ENCODE assay signal across 25 mouse cellular contexts in genomic region chr12:102063211-102063610, GRCm38 (mm10).
A peak's percentile ranks its signal among the peaks of the same experiment; 100 is the strongest.
DNase-seq lines count a peak whose midpoint lies in the region; ATAC-seq lines count a peak whose summit lies in the region.
"Had no signal": no experiment of that assay in that cellular context is flagged by ENCODE, and none has a peak within 500 bp of the region (broad histone marks: within the 10 kb centered on the region; RNA-seq: fewer than 3 reads in every experiment).

No protein-coding gene starts in this region.

- no peak overlapping the region for H3K9ac ChIP-seq in heart, embryonic 12.5 days
- H3K9ac ChIP-seq in heart, embryonic 15.5 days, result no peak overlapping the region
- no peak overlapping the region for H3K9ac ChIP-seq in kidney, embryonic 16.5 days (replicated peaks; ENCODE audit: low read length)
- H3K9ac ChIP-seq: embryonic facial prominence, embryonic 12.5 days; embryonic facial prominence, embryonic 15.5 days; forebrain, postnatal 0 days; hindbrain, embryonic 14.5 days had no signal

- no peaks in the 10 kb centered on the region for H3K36me3 ChIP-seq in heart, embryonic 12.5 days
- H3K36me3 ChIP-seq in heart, embryonic 15.5 days, result no peaks in the 10 kb centered on the region
- H3K36me3 ChIP-seq in heart, embryonic 10.5 days, result no peaks in the 10 kb centered on the region
- no peaks in the 10 kb centered on the region for H3K36me3 ChIP-seq in kidney, embryonic 16.5 days (ENCODE audit: insufficient read depth, low read length)
- H3K36me3 ChIP-seq: embryonic facial prominence, embryonic 12.5 days; embryonic facial prominence, embryonic 15.5 days had no signal

- 73% methylated on average over 6 of the region's 6 CpGs for WGBS in heart, embryonic 12.5 days
- 77% methylated on average over 6 of the region's 6 CpGs for WGBS in heart, embryonic 15.5 days
- WGBS in heart, embryonic 10.5 days, result 80% methylated on average over 6 of the region's 6 CpGs
- WGBS in kidney, embryonic 16.5 days, result 86% methylated on average over 6 of the region's 6 CpGs

- H3K27ac ChIP-seq in heart, embryonic 12.5 days (ENCODE audit: poor library complexity, severe bottlenecking), result peak overlapping the region; percentile 19
- H3K27ac ChIP-seq in heart, embryonic 15.5 days, result peak overlapping the region; percentile 54
- H3K27ac ChIP-seq in heart, embryonic 10.5 days, result no peak overlapping the region
- H3K27ac ChIP-seq in kidney, embryonic 16.5 days (ENCODE audit: low read length), result peak overlapping the region; percentile 13; the same call in 1 of the 2 replicates
- H3K27ac ChIP-seq: embryonic facial prominence, embryonic 12.5 days; embryonic facial prominence, embryonic 15.5 days; gastrocnemius, adult 2 months; hindbrain, embryonic 14.5 days; hindbrain, postnatal 0 days had no signal

- H3K4me2 ChIP-seq in heart, embryonic 12.5 days, result no peak overlapping the region
- no peak overlapping the region for H3K4me2 ChIP-seq in heart, embryonic 15.5 days
- no peak overlapping the region for H3K4me2 ChIP-seq in kidney, embryonic 16.5 days (replicated peaks; ENCODE audit: low read depth, low read length)
- H3K4me2 ChIP-seq: embryonic facial prominence, embryonic 12.5 days; embryonic facial prominence, embryonic 15.5 days; heart, embryonic 11.5 days; hindbrain, embryonic 14.5 days had no signal

- ATAC-seq in heart, embryonic 12.5 days (ENCODE audit: insufficient number of reproducible peaks, low FRiP score), result no peak
- ATAC-seq in heart, embryonic 15.5 days (replicated peaks; ENCODE audit: insufficient number of reproducible peaks, insufficient read depth, low FRiP score, low read depth), result no peak
- ATAC-seq in kidney, embryonic 16.5 days (ENCODE audit: low FRiP score, low TSS enrichment), result no peak
- ATAC-seq: forebrain, embryonic 14.5 days; forebrain, postnatal 0 days; hindbrain, postnatal 0 days; inflammation-experienced regulatory T-cells, adult 6 months had no signal

- no peak overlapping the region for H3K4me3 ChIP-seq in heart, embryonic 12.5 days
- no peak overlapping the region for H3K4me3 ChIP-seq in heart, embryonic 15.5 days
- H3K4me3 ChIP-seq in heart, embryonic 10.5 days, result no peak overlapping the region
- no peak overlapping the region for H3K4me3 ChIP-seq in kidney, embryonic 16.5 days (ENCODE audit: low read length)
- H3K4me3 ChIP-seq: embryonic facial prominence, embryonic 12.5 days; embryonic facial prominence, embryonic 15.5 days; gastrocnemius, adult 2 months had no signal

- DNase-seq in heart, adult 8-10 months (ENCODE audit: low spot score), result no peak
- no peak for DNase-seq in heart, embryonic 10.5 days (ENCODE audit: low spot score)
- no peak for DNase-seq in kidney, postnatal 25 days
- no peak for DNase-seq in ovary, adult 18-20 months (ENCODE audit: low spot score)
- DNase-seq: adrenal gland, adult 2 months; adrenal gland, postnatal 14 days; cerebellum, adult 11 months; cerebellum, adult 2 months; cerebellum, adult 9-11 months; cerebellum, postnatal 25 days; forebrain, postnatal 0 days; gastrocnemius, adult 2 months; gastrocnemius, postnatal 14 days; heart, adult 11 months; heart, postnatal 14 days had no signal

- H3K9me3 ChIP-seq in heart, embryonic 12.5 days (replicated peaks), result no peaks in the 10 kb centered on the region
- no peaks in the 10 kb centered on the region for H3K9me3 ChIP-seq in heart, embryonic 15.5 days (replicated peaks)
- no peaks in the 10 kb centered on the region for H3K9me3 ChIP-seq in heart, embryonic 10.5 days
- no peaks in the 10 kb centered on the region for H3K9me3 ChIP-seq in kidney, embryonic 16.5 days (ENCODE audit: low read length)
- H3K9me3 ChIP-seq: embryonic facial prominence, embryonic 12.5 days; embryonic facial prominence, embryonic 15.5 days had no signal

- no peaks in the 10 kb centered on the region for H3K27me3 ChIP-seq in heart, embryonic 12.5 days (replicated peaks)
- H3K27me3 ChIP-seq in heart, embryonic 15.5 days, result no peaks in the 10 kb centered on the region
- H3K27me3 ChIP-seq in heart, embryonic 10.5 days (ENCODE audit: insufficient read depth, poor library complexity, severe bottlenecking), result no peaks in the 10 kb centered on the region
- H3K27me3 ChIP-seq in kidney, embryonic 16.5 days (ENCODE audit: insufficient read depth, low read length), result no peaks in the 10 kb centered on the region
- H3K27me3 ChIP-seq: embryonic facial prominence, embryonic 12.5 days; embryonic facial prominence, embryonic 15.5 days had no signal

- H3K4me1 ChIP-seq in heart, embryonic 12.5 days (replicated peaks), result peaks cover 24% of the 10 kb centered on the region
- H3K4me1 ChIP-seq in heart, embryonic 15.5 days (replicated peaks), result peaks cover 12% of the 10 kb centered on the region
- H3K4me1 ChIP-seq in heart, embryonic 10.5 days, result peaks cover 30% of the 10 kb centered on the region
- peaks cover 10% of the 10 kb centered on the region for H3K4me1 ChIP-seq in kidney, embryonic 16.5 days (ENCODE audit: insufficient read depth, low read length)
